Mouse (Mus musculus): ENCODE results near the gene As3mt. TPM values are rescaled to one million over a fixed set of nuclear protein-coding genes. Genes with fewer than 3 reads are reported as not detected.

As3mt gene
- 27.1 TPM for polyA plus RNA-seq (2014; fragmentation: Illumina TruSeq; extraction: RNeasy Lipid Tissue Mini Kit (QIAGEN cat#74804); ENCODE audit: low read depth, low replicate concordance)

GRCm38 (mm10) chr19:46707296-46708151, at the start of gene As3mt:
TSS of gene As3mt (plus strand) at chr19:46707458.

GRCm38 (mm10) chr19:46672766-46673418, 34.4 kb upstream of the As3mt start, which contains the start of gene Cyp17a1:
TSS of gene Cyp17a1 (minus strand) at chr19:46673172.

GRCm38 (mm10) chr19:46689460-46690372, 17.5 kb upstream of the As3mt start, which contains the start of gene Borcs7:
TSS of gene Borcs7 (plus strand) at chr19:46689906.

GRCm38 (mm10) chr19:46761247-46761946, 54.1 kb downstream of the As3mt start, which contains the start of gene Cnnm2:
TSS of gene Cnnm2 (plus strand) at chr19:46761596.

Other genes starting within 250 kb of the As3mt start
- 5.2 TPM for gene Trim8, start 205.8 kb upstream of the As3mt start, polyA plus RNA-seq (2014; fragmentation: Illumina TruSeq; extraction: RNeasy Lipid Tissue Mini Kit (QIAGEN cat#74804); ENCODE audit: low read depth, low replicate concordance)
- 33.2 TPM for gene Arl3, start 134.3 kb upstream of the As3mt start, polyA plus RNA-seq (2014; fragmentation: Illumina TruSeq; extraction: RNeasy Lipid Tissue Mini Kit (QIAGEN cat#74804); ENCODE audit: low read depth, low replicate concordance)
- gene Sfxn2, start 134.1 kb upstream of the As3mt start, polyA plus RNA-seq (2014; fragmentation: Illumina TruSeq; extraction: RNeasy Lipid Tissue Mini Kit (QIAGEN cat#74804); ENCODE audit: low read depth, low replicate concordance), result 9.9 TPM
- 6.6 TPM for gene Wbp1l, start 108.4 kb upstream of the As3mt start, polyA plus RNA-seq (2014; fragmentation: Illumina TruSeq; extraction: RNeasy Lipid Tissue Mini Kit (QIAGEN cat#74804); ENCODE audit: low read depth, low replicate concordance)
- not detected for gene Cyp17a1, start 34.3 kb upstream of the As3mt start, polyA plus RNA-seq (2014; fragmentation: Illumina TruSeq; extraction: RNeasy Lipid Tissue Mini Kit (QIAGEN cat#74804); ENCODE audit: low read depth, low replicate concordance)
- 23.4 TPM for gene Borcs7, start 17.6 kb upstream of the As3mt start, polyA plus RNA-seq (2014; fragmentation: Illumina TruSeq; extraction: RNeasy Lipid Tissue Mini Kit (QIAGEN cat#74804); ENCODE audit: low read depth, low replicate concordance)
- 1.8 TPM for gene Cnnm2, start 54.1 kb downstream of the As3mt start, polyA plus RNA-seq (2014; fragmentation: Illumina TruSeq; extraction: RNeasy Lipid Tissue Mini Kit (QIAGEN cat#74804); ENCODE audit: low read depth, low replicate concordance)